Mouse (Mus musculus) heart, postnatal 0 days (tissue): ENCODE data around the gene Hs2st1.

Experiments used
- CTCF ChIP-seq: IDR thresholded peaks from 2 replicates; pipeline ENCODE4 v1.5.1; 2016; ENCODE audit warnings: antibody characterized with exemption, control low read depth, low read depth
- EP300 ChIP-seq: IDR thresholded peaks from 2 replicates; pipeline ENCODE4 v1.6.1; 2016; ENCODE audit warnings: antibody characterized with exemption, low read depth

DNA sequence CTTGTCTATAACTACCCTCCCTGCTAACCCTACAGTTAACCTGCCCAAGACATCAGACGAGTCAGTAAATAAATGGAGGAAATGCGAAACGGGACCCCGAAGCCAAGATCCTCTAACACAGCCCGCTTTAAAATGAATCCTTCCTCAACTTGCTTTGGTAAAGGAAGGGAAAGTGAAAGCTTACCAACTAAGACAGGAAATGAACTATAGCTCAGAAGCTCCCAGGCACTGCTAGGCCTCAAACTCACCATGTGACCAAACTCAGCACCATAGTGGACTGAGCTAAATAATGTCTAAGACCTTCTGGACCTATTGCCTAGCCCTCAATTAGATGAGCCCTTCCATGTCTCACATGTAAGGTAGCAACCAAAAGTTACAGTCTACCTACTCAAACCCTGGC is 168.7 kb downstream of the Hs2st1 start:
- TF ChIP-seq CTCF (no peak), EP300 (no peak)
